Mouse (Mus musculus) E14TG2a.4 (cell line): ENCODE results near the gene Pfn1.

ENCODE experiments used
- H3K27me3 ChIP-seq: 2 replicates; pipeline ENCODE4 v1.6.1; 2014; ENCODE audit warnings: low read length, control low read depth; ENCODE audit not compliant: insufficient read depth
- H3K36me3 ChIP-seq: 2 replicates; pipeline ENCODE4 v1.6.1; 2014; ENCODE audit warnings: low read length, control low read depth; ENCODE audit not compliant: insufficient read depth
- H3K4me1 ChIP-seq: replicated peaks from 2 replicates; pipeline ENCODE4 v1.6.1; 2014; ENCODE audit warnings: low read depth, low read length, control low read depth
- H3K4me3 ChIP-seq: replicated peaks from 2 replicates; pipeline ENCODE4 v1.5.1; 2014; ENCODE audit warnings: mild to moderate bottlenecking, low read length
- H3K9me3 ChIP-seq: 2 replicates; pipeline ENCODE4 v1.6.1; 2014; ENCODE audit warnings: low read length, control low read depth
- CTCF ChIP-seq: conservative IDR thresholded peaks from 2 replicates; pipeline ENCODE4 v1.5.1; 2014; ENCODE audit warnings: low read length
- NANOG ChIP-seq: IDR thresholded peaks from 2 replicates; pipeline ENCODE4 v1.6.1; 2014; ENCODE audit warnings: borderline replicate concordance, low read length, mixed read lengths
- POU5F1 ChIP-seq: IDR thresholded peaks from 2 replicates; pipeline ENCODE4 v1.6.1; 2014; ENCODE audit warnings: low read length, borderline replicate concordance

The Pfn1 gene

DNA sequence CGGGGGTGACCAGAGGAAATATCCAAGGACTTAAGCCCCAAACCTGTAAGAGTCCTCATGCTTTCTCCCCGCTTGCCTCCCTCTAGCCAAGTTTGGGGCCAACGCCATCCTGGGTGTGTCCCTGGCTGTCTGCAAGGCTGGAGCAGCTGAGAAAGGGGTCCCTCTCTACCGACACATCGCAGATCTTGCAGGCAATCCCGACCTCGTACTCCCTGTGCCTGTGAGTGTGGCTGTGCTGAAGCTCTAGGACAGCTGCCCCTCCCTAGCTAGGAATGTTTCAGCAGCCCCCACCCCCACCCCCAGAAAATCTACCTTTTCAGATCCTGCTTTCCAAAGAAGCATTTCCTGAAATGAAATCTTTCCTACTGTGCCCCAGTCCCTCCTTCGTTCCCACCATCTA lies 4.5 kb upstream of the Pfn1 start:
- Histone ChIP-seq H3K4me3 (0 out of 2 replicates have a peak overlapping the region, but pooled peaks have one; percentile 32), H3K27me3 (peaks cover 5% of the 10 kb centered on the region; the same call in 1 of the 2 replicates), H3K9me3 (no peaks in the 10 kb centered on the region), H3K4me1 (peaks cover 63% of the 10 kb centered on the region), H3K36me3 (peaks cover 34% of the 10 kb centered on the region)
- TF ChIP-seq CTCF (no peak), NANOG (no peak), POU5F1 (no peak)

DNA sequence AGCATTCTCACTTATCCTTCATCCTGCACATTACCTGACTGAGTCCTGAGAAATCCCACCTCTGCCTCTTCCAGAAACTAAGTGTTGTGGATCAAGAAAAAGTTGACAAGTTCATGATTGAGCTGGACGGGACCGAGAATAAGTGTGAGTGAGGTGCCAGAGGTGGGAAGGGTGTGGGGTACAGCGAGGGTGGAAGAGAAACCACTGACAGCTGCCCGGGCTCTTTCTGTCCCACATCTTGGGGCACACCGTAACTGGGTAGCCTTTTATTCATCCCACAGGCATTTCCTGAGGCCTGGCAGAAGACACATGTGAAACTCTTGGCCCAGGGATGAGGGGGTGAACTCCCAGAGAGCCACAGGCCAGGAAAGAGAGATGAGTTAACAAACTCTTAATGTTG lies 4.1 kb upstream of the Pfn1 start:
- Histone ChIP-seq H3K36me3 (peaks cover 32% of the 10 kb centered on the region), H3K27me3 (peaks cover 5% of the 10 kb centered on the region; the same call in 1 of the 2 replicates), H3K4me1 (peaks cover 63% of the 10 kb centered on the region), H3K9me3 (peaks cover 3% of the 10 kb centered on the region), H3K4me3 (0 out of 2 replicates have a peak overlapping the region, but pooled peaks have one; percentile 32)
- TF ChIP-seq CTCF (no peak), NANOG (no peak), POU5F1 (no peak)

DNA sequence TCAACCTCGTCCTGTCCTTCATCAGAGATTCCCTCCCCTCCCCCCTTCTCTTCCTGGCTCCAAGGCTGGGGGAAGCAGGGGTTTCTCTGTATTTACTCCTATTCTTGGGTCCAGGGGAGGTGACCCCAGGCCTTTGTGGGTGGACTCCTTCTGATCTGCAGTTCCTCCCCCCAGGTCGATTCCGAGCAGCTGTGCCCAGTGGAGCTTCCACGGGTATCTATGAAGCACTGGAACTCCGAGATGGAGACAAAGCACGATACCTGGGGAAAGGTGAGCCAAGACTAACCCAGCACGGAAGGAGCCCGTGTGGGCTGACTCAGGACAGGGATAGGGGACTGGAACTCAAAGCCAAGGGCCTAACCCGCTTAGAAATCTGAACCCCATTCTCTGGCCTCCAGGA lies 3.5 kb upstream of the Pfn1 start:
- peaks cover 5% of the 10 kb centered on the region; the same call in 1 of the 2 replicates for H3K27me3 ChIP-seq
- H3K4me3 ChIP-seq: peak overlapping the region; percentile 26
- TF ChIP-seq POU5F1: no peak
- no peak for TF ChIP-seq NANOG
- no peak for TF ChIP-seq CTCF
- peaks cover 8% of the 10 kb centered on the region for H3K9me3 ChIP-seq
- peaks cover 62% of the 10 kb centered on the region for H3K4me1 ChIP-seq
- H3K36me3 ChIP-seq: peaks cover 32% of the 10 kb centered on the region

DNA sequence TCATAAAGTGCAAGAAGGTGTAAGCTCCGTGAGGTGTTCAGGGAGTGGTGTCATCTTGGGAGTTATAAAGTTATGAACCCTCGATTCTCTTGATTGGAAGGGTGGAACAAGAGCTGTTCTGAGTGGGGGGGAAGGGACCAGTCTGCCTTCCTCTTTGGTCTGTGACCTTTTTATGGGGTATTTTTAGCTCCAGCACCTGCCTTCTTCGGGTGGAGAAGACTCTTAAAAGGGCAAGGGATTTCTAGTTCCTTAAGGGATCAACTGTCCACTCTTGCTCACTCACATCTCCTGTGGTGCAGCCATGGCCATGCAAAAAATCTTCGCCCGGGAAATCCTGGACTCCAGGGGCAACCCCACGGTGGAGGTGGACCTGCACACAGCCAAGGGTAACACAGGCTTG lies 3.1 kb upstream of the Pfn1 start:
- TF ChIP-seq NANOG: no peak
- no peak for TF ChIP-seq POU5F1
- peaks cover 5% of the 10 kb centered on the region; the same call in 1 of the 2 replicates for H3K27me3 ChIP-seq
- H3K4me1 ChIP-seq: peaks cover 62% of the 10 kb centered on the region
- peak overlapping the region; percentile 26 for H3K4me3 ChIP-seq
- H3K9me3 ChIP-seq: peaks cover 12% of the 10 kb centered on the region
- H3K36me3 ChIP-seq: peaks cover 32% of the 10 kb centered on the region

DNA sequence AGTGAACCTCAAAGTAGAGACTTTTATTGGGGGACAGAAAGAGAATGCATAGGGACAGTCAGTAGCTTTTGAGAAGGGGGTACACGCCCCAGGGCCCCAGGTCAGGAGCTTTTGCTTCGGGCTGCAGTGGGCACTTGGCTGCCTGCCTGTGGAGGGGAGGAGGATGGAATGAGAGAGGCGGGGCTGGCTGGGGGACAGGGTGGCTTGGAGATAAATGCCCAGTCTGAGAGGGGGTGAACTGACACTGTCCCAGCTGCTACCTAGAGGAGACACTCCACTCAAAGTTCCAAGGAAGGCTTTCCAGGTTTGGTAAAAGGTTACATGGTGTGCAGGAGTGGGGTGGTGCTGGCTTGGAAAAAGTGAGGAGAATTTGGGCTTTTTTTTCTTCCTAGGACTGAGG lies 2.5 kb upstream of the Pfn1 start, which contains the start of gene Eno3:
Eno3 (plus strand) TSS at position 239 of the 400 bp plus-strand sequence.
- no peak for TF ChIP-seq CTCF
- TF ChIP-seq POU5F1: no peak
- no peak for TF ChIP-seq NANOG
- H3K4me3 ChIP-seq: peak within 1 kb of the TSS; percentile 99
- peaks cover 5% of the 10 kb centered on the region; the same call in 1 of the 2 replicates for H3K27me3 ChIP-seq
- peaks cover 64% of the 10 kb centered on the region for H3K4me1 ChIP-seq
- peaks cover 32% of the 10 kb centered on the region for H3K36me3 ChIP-seq
- H3K9me3 ChIP-seq: peaks cover 18% of the 10 kb centered on the region

DNA sequence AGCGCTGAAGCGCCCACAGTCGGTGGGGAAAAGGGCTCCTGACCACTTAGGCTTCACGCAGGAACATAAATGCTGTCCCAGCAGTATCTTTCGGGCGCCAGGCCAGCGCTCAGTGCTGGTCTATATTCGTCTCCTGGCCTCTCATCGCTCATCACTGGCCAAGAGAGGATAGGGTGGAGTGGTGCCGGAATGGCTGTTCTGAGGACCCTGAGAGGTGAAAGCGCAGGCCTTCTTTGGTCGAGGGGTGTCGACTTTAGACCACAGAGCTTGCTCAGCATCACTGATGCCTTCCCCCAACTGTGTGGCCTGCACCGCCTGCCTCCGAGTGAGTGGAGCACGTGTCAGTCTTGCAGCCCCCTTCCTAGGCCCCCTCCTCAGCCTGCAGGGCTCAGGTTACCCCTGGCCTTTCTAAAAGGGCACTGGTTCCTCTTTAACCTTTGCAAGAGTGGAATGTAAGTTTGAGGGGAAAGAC lies 2.0 kb upstream of the Pfn1 start:
- H3K9me3 ChIP-seq: peaks cover 23% of the 10 kb centered on the region
- no peak for TF ChIP-seq CTCF
- no peak for TF ChIP-seq NANOG
- no peak for TF ChIP-seq POU5F1

DNA sequence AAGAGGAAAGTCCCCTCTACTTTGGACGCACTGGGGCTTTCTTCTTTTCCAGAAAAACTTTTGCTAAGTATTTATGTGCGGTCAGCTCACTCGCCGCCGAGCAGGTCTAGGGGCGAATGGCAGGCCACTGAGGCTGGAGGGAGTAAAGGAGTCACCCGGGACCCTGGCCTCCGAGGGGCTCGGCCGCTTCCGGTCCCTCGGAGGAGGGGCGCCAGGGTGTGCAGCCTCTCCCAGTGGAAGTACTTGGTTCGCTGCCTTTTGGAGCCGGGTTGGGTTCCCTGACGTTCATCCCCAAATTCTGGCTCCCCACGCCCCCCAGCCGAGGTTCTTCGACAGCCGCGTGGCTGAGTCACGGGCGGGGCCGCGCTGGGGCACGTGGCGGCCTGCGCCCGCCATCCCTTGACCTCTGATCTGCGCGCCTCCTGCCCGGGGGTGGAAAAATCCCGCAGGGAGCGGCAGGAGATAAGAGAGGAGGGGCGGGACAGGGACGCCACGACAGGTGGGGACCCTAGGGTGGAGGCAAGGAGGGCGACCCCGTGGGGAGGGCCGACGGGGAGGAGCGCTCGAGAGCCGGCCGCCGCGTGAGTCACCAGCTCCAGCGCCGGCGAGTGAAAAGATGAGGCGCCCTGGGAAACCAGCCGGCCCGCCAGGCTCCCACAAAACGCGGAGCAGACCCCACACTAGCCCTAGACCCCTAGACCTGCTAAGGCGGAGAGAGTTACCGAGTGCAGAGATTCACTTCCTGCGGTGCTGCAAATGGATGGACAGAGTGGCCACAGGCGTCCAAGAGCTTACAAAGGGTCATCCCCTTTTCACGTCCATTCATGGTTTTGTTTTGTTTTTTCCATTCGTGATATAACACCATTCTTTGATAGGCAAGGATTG lies 1.4 kb upstream of the Pfn1 start:
- TF ChIP-seq NANOG (no peak), POU5F1 (no peak), CTCF (no peak)
- Histone ChIP-seq H3K4me3 (peak overlapping the region; percentile 99), H3K9me3 (peaks cover 30% of the 10 kb centered on the region), H3K36me3 (peaks cover 34% of the 10 kb centered on the region), H3K4me1 (peaks cover 70% of the 10 kb centered on the region), H3K27me3 (peaks cover 5% of the 10 kb centered on the region; the same call in 1 of the 2 replicates)

More for the DNA sequence above, 2.0 kb upstream of the Pfn1 start:
- H3K4me1 ChIP-seq: peaks cover 68% of the 10 kb centered on the region
- H3K36me3 ChIP-seq: peaks cover 32% of the 10 kb centered on the region
- peak overlapping the region; percentile 99 for H3K4me3 ChIP-seq
- H3K27me3 ChIP-seq: peaks cover 5% of the 10 kb centered on the region; the same call in 1 of the 2 replicates

DNA sequence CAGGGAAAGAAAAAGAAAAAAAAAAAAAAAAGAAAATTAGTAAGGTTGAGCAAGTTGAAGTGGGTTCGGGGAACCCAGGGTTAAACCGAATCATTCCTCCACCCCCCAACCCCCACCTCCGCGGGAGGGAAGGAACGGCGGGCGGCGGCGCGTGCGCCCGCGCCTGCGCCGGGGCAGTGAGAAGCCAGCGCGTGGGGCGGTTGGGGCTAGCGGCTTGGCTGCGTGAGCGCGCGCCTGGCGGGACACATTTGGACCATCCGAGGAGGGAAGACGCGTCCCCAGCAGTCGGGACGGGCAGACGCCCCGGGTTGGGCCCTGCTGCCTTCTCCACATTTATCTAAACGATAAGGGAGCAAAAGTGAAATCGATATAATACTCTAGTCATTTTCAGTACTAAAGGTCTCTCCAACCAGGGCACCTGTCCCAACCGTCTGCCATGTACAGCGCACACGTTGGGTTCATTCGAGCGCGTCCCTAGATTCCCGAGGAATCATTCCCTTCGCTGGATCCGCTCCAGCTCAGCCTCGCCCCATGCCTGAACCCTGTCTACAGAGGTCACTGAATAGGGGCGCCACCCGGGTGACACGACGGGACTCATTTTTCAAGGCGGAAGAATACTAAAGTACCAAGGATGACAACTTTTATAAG lies 603 bp upstream of the Pfn1 start:
- TF ChIP-seq NANOG: no peak
- no peak for TF ChIP-seq POU5F1
- no peak for TF ChIP-seq CTCF
- Histone ChIP-seq H3K27me3 (peaks cover 5% of the 10 kb centered on the region; the same call in 1 of the 2 replicates), H3K4me1 (peaks cover 70% of the 10 kb centered on the region), H3K4me3 (peak overlapping the region; percentile 99), H3K36me3 (peaks cover 37% of the 10 kb centered on the region), H3K9me3 (peaks cover 37% of the 10 kb centered on the region)
